Mouse (Mus musculus): Measurements from ENCODE around the gene Klhl2. TPM values are rescaled to one million over a fixed set of nuclear protein-coding genes. Genes with fewer than 3 reads are reported as not detected.

Gene Klhl2
- polyA plus RNA-seq, 1 experiment from 2014 or later = 23.3 TPM

GRCm38 (mm10) chr8:64827356-64827755 is 22.5 kb downstream of the Klhl2 start:
- Histone ChIP-seq H3K27ac (no peak overlapping the region), H3K9me3 (no peaks in the 10 kb centered on the region), H3K27me3 (no peaks in the 10 kb centered on the region), H3K9ac (no peak overlapping the region), H3K4me3 (no peak overlapping the region), H3K36me3 (peaks cover 30% of the 10 kb centered on the region), H3K4me2 (no peak overlapping the region), H3K4me1 (replicated peaks) (peaks cover 15% of the 10 kb centered on the region; the same call in 1 of the 2 replicates)
- 84% methylated on average over 10 of the region's 10 CpGs for WGBS
- no peak for ATAC-seq (ENCODE audit: low FRiP score)

GRCm38 (mm10) chr8:64826461-64826860 is 23.4 kb downstream of the Klhl2 start:
- Histone ChIP-seq H3K9ac (no peak overlapping the region), H3K27me3 (no peaks in the 10 kb centered on the region), H3K4me1 (replicated peaks) (peaks cover 11% of the 10 kb centered on the region; the same call in 1 of the 2 replicates), H3K4me3 (no peak overlapping the region), H3K36me3 (peaks cover 26% of the 10 kb centered on the region), H3K9me3 (no peaks in the 10 kb centered on the region), H3K4me2 (no peak overlapping the region), H3K27ac (no peak overlapping the region)
- WGBS = 84% methylated on average over 8 of the region's 8 CpGs
- no peak for ATAC-seq (ENCODE audit: low FRiP score)

- peaks cover 19% of the 10 kb centered on the region for H3K36me3 ChIP-seq
- 0 out of 2 replicates have a peak, but pooled peaks cover 5% of the 10 kb centered on the region for H3K4me1 ChIP-seq (replicated peaks)
- ATAC-seq (ENCODE audit: low FRiP score) = no peak
- H3K4me2 ChIP-seq = no peak overlapping the region
- 85% methylated on average over 11 of the region's 11 CpGs for WGBS
- no peak overlapping the region for H3K4me3 ChIP-seq
- no peak overlapping the region for H3K27ac ChIP-seq
- H3K9ac ChIP-seq = no peak overlapping the region
- no peaks in the 10 kb centered on the region for H3K9me3 ChIP-seq
- H3K27me3 ChIP-seq = no peaks in the 10 kb centered on the region
Measured at GRCm38 (mm10) chr8:64823905-64824304, 25.9 kb downstream of the Klhl2 start.

- no peaks in the 10 kb centered on the region for H3K9me3 ChIP-seq
- H3K4me1 ChIP-seq (replicated peaks) = 0 out of 2 replicates have a peak, but pooled peaks cover 5% of the 10 kb centered on the region
- ATAC-seq (ENCODE audit: low FRiP score) = no peak
- no peaks in the 10 kb centered on the region for H3K27me3 ChIP-seq
- H3K9ac ChIP-seq = no peak overlapping the region
- 95% methylated on average over 4 of the region's 4 CpGs for WGBS
- H3K4me3 ChIP-seq = no peak overlapping the region
- no peak overlapping the region for H3K4me2 ChIP-seq
- H3K27ac ChIP-seq = no peak overlapping the region
- H3K36me3 ChIP-seq = peaks cover 14% of the 10 kb centered on the region
Measured at GRCm38 (mm10) chr8:64820940-64821339, 28.9 kb downstream of the Klhl2 start.

GRCm38 (mm10) chr8:64811790-64812189 is 38.0 kb downstream of the Klhl2 start:
- WGBS = 95% methylated on average over 9 of the region's 9 CpGs
- Histone ChIP-seq H3K9ac (no peak overlapping the region), H3K4me1 (replicated peaks) (peaks cover 8% of the 10 kb centered on the region; the same call in 1 of the 2 replicates), H3K9me3 (no peaks in the 10 kb centered on the region), H3K36me3 (peaks cover 21% of the 10 kb centered on the region), H3K4me3 (no peak overlapping the region), H3K27ac (no peak overlapping the region), H3K4me2 (no peak overlapping the region), H3K27me3 (no peaks in the 10 kb centered on the region)
- no peak for ATAC-seq (ENCODE audit: low FRiP score)

- Histone ChIP-seq H3K4me1 (replicated peaks) (peaks cover 10% of the 10 kb centered on the region; the same call in 1 of the 2 replicates), H3K27ac (no peak overlapping the region), H3K9ac (no peak overlapping the region), H3K4me3 (no peak overlapping the region), H3K9me3 (no peaks in the 10 kb centered on the region), H3K4me2 (no peak overlapping the region), H3K27me3 (no peaks in the 10 kb centered on the region), H3K36me3 (peaks cover 21% of the 10 kb centered on the region)
- 70% methylated on average over 4 of the region's 4 CpGs for WGBS
- no peak for ATAC-seq (ENCODE audit: low FRiP score)
Measured at GRCm38 (mm10) chr8:64811083-64811482, 38.7 kb downstream of the Klhl2 start.

- H3K27me3 ChIP-seq = no peaks in the 10 kb centered on the region
- no peak overlapping the region for H3K4me3 ChIP-seq
- peaks cover 13% of the 10 kb centered on the region for H3K36me3 ChIP-seq
- no peak overlapping the region for H3K27ac ChIP-seq
- no peaks in the 10 kb centered on the region for H3K9me3 ChIP-seq
- WGBS = 98% methylated on average over 3 of the region's 3 CpGs
- no peak for ATAC-seq (ENCODE audit: low FRiP score)
- no peak overlapping the region for H3K9ac ChIP-seq
- peaks cover 10% of the 10 kb centered on the region; the same call in 1 of the 2 replicates for H3K4me1 ChIP-seq (replicated peaks)
- H3K4me2 ChIP-seq = no peak overlapping the region
Measured at GRCm38 (mm10) chr8:64806558-64806957, 43.3 kb downstream of the Klhl2 start.

GRCm38 (mm10) chr8:64804971-64805370 is 44.8 kb downstream of the Klhl2 start:
- H3K4me1 ChIP-seq (replicated peaks) = peaks cover 10% of the 10 kb centered on the region; the same call in 1 of the 2 replicates
- H3K36me3 ChIP-seq = no peaks in the 10 kb centered on the region

GRCm38 (mm10) chr8:64799306-64799705 is 50.5 kb downstream of the Klhl2 start:
- no peaks in the 10 kb centered on the region for H3K27me3 ChIP-seq
- H3K9ac ChIP-seq = no peak overlapping the region
- no peak for ATAC-seq (ENCODE audit: low FRiP score)
- no peaks in the 10 kb centered on the region for H3K36me3 ChIP-seq
- H3K4me3 ChIP-seq = no peak overlapping the region
- H3K27ac ChIP-seq = no peak overlapping the region
- H3K9me3 ChIP-seq = no peaks in the 10 kb centered on the region
- H3K4me2 ChIP-seq = no peak overlapping the region
- peaks cover 2% of the 10 kb centered on the region; the same call in 1 of the 2 replicates for H3K4me1 ChIP-seq (replicated peaks)
- 88% methylated on average over 8 of the region's 8 CpGs for WGBS

More at GRCm38 (mm10) chr8:64804971-64805370, 44.8 kb downstream of the Klhl2 start:
- H3K4me3 ChIP-seq = no peak overlapping the region
- 87% methylated on average over 4 of the region's 4 CpGs for WGBS
- no peak overlapping the region for H3K4me2 ChIP-seq
- H3K9ac ChIP-seq = no peak overlapping the region
- H3K27me3 ChIP-seq = no peaks in the 10 kb centered on the region
- H3K27ac ChIP-seq = no peak overlapping the region
- no peaks in the 10 kb centered on the region for H3K9me3 ChIP-seq
- no peak for ATAC-seq (ENCODE audit: low FRiP score)

- Histone ChIP-seq H3K9ac (no peak overlapping the region), H3K27ac (no peak overlapping the region), H3K36me3 (no peaks in the 10 kb centered on the region), H3K27me3 (no peaks in the 10 kb centered on the region), H3K9me3 (no peaks in the 10 kb centered on the region), H3K4me3 (no peak overlapping the region), H3K4me2 (no peak overlapping the region), H3K4me1 (replicated peaks) (peaks cover 2% of the 10 kb centered on the region; the same call in 1 of the 2 replicates)
- WGBS = 87% methylated on average over 3 of the region's 3 CpGs
- no peak for ATAC-seq (ENCODE audit: low FRiP score)
Measured at GRCm38 (mm10) chr8:64798503-64798902, 51.3 kb downstream of the Klhl2 start.

GRCm38 (mm10) chr8:64797751-64798150 is 52.1 kb downstream of the Klhl2 start:
- no peak overlapping the region for H3K9ac ChIP-seq
- no peaks in the 10 kb centered on the region for H3K36me3 ChIP-seq
- no peak overlapping the region for H3K27ac ChIP-seq
- H3K4me2 ChIP-seq = no peak overlapping the region
- no peaks in the 10 kb centered on the region for H3K9me3 ChIP-seq
- no peak overlapping the region for H3K4me3 ChIP-seq
- no peaks in the 10 kb centered on the region for H3K27me3 ChIP-seq
- WGBS = 92% methylated on average over 10 of the region's 10 CpGs
- peaks cover 2% of the 10 kb centered on the region; the same call in 1 of the 2 replicates for H3K4me1 ChIP-seq (replicated peaks)
- ATAC-seq (ENCODE audit: low FRiP score) = no peak

- no peaks in the 10 kb centered on the region for H3K27me3 ChIP-seq
- no peak for ATAC-seq (ENCODE audit: low FRiP score)
- H3K4me3 ChIP-seq = no peak overlapping the region
- H3K4me2 ChIP-seq = no peak overlapping the region
- H3K4me1 ChIP-seq (replicated peaks) = peaks cover 5% of the 10 kb centered on the region; the same call in 1 of the 2 replicates
- no peaks in the 10 kb centered on the region for H3K36me3 ChIP-seq
- no peak overlapping the region for H3K27ac ChIP-seq
- H3K9me3 ChIP-seq = no peaks in the 10 kb centered on the region
- H3K9ac ChIP-seq = no peak overlapping the region
- WGBS = 82% methylated on average over 4 of the region's 4 CpGs
Measured at GRCm38 (mm10) chr8:64791250-64791881, 58.5 kb downstream of the Klhl2 start.

GRCm38 (mm10) chr8:64790418-64790817 is 59.4 kb downstream of the Klhl2 start:
- Histone ChIP-seq H3K9me3 (no peaks in the 10 kb centered on the region), H3K4me3 (no peak overlapping the region), H3K27me3 (no peaks in the 10 kb centered on the region), H3K27ac (no peak overlapping the region), H3K36me3 (no peaks in the 10 kb centered on the region), H3K4me1 (replicated peaks) (peaks cover 5% of the 10 kb centered on the region; the same call in 1 of the 2 replicates), H3K4me2 (no peak overlapping the region), H3K9ac (no peak overlapping the region)
- no peak for ATAC-seq (ENCODE audit: low FRiP score)
- WGBS = 82% methylated on average over 2 of the region's 2 CpGs
